Mouse (Mus musculus) monocyte, adult 2 months (primary cell): ENCODE data around the gene Shh.

ENCODE experiments used
- DNase-seq, 2 experiments: peaks; one replicate each; pipeline ENCODE4 v3.0.0; 2022; ENCODE audit warnings: low spot score in 2 of 2, low read depth in 1 of 2

The Shh gene

DNA sequence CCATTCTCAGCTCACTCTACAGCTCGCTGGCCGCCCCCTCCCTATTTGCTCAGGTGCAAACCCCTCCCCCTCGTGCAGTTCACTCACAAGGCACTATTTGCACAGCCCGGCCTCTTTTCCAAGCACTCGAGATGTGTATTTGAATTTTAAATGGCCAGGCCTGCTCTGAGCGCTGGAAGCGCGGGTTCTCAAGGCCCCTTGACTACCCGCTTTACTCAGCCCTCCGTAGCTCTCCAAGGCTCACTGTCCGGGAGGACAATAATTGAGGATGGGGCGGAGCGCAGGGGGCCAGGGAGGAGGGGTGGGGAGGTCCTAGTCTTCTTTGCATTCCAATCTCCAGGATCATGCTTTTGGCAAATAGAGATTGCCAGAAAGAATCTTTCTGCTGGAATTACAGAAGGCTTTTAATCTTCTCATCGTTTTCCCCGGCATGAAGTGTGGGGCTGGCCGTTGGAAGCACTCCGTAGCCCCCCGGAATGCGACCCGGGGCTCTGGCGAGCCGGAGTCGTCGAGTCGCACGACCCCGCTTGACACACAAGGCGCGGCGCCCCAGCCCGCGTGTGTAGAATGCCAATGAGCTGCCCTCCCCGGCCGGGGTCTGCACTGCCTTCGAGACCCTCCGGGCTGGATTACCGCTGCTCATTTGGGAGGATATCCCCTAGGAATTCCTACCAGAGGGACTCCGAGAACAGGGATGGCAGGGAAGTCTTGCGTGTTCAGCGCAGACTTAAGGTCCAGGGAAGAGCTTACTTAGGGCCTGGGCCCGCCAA is 7.4 kb downstream of the Shh start:
- DNase-seq = no peak

DNA sequence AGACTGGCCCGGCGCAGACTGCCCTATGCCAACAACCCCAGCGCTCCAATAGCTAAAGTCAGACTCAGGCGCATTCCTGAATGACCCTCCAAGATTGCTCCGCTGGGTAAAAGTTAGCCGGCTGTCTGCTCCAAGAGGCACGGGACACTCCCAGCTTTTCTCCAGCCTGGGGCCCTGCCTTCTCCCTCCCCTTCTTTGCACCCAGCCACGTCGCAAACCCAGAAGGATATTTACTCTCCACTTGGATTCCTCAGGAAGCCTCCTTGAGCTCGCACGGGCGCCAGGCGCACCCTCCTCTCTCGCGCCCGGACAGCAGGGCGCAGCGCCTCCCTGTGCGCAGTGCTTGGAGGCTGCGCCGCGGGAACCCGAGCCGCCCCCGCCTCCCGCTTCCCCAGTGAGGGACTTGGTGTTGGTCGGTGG is 8.2 kb downstream of the Shh start:
- no peak for DNase-seq

DNA sequence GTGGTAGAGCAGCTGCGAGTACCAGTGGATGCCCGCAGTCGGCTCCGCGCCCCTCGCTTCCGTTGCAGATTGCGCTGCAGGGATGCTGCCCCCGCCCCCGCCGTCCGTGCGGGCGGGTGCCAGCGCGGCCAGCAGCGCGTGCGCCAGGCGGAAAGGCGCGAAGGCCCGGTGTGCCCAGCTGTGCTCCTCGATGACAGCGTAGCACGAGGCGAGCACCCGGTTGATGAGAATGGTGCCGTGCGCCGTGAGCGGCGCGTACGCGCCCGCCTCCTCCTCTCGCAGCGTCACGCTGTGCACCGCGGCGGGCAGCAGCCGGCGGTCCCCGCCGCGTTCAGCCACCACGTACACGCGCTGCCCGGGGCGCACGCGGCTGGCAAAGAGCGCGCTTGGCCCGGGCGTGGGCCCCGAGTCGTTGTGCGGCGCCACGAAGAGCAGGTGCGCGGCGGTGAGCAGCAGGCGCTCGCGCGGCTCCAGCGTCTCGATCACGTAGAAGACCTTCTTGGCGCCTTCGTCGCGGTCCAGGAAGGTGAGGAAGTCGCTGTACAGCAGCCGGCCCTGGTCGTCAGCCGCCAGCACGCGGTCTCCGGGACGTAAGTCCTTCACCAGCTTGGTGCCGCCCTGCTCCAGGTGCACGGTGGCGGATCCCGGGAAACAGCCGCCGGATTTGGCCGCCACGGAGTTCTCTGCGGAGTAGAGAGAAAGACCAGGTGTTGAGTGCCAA is 9.0 kb downstream of the Shh start:
- DNase-seq = no peak

DNA sequence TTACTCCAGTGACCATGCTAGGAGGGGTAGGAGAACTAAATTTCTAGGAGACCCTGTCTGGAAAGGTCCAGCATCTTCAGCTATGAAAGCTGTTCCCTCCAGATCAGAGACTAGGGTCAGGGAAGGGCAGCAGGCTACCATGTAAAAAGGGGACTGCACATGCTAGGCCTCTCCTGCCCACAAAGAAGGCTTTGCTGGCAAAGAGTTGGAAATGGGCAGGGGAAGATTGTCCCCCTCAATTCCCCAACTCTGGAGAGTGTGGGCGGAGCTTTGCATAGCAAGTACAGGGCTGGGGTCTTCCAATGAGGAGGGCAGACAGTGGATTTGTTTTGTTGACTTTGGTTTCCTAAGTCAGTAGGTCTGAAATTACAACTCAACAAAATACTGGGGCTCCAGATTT is 10.7 kb downstream of the Shh start:
- no peak for DNase-seq

DNA sequence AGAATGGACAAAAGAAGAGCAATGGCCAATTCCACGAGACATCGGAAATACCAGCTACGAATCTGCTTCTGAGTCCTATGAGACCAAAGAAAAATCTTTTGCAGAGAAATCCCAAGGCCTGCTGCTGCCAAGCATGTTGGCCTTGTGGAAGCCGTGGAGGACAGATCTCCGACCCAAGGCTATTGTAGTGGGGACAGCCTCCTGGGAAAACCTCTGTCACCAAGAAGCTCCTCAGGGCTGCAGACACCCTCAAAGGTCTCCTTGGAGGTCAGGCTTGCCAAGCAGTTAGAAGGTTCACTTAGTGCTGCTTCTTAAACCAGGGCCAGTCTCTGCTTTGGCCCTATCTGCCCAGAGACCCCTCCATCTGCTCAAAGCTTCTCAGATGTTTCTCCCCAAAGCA is 11.3 kb downstream of the Shh start:
- DNase-seq = no peak

DNA sequence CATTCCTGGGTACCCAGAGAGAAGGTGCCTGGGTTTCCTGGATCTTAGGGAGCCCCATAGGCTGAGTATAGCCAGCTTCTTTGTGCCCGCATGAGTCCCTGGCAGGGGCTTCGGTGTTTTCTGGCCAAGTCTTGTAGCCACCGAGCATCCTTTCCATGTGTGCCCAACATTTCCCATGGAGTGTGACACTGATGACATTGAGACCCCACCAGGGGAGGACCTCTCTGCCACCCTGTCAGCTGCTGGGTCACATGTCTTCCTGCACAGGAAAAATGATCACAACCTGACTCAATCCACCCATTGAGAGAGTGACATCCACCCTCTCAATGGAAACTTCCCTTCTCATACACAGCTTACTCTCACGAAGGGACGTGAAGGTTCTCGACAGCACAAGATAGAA is 12.5 kb downstream of the Shh start:
- DNase-seq = no peak

DNA sequence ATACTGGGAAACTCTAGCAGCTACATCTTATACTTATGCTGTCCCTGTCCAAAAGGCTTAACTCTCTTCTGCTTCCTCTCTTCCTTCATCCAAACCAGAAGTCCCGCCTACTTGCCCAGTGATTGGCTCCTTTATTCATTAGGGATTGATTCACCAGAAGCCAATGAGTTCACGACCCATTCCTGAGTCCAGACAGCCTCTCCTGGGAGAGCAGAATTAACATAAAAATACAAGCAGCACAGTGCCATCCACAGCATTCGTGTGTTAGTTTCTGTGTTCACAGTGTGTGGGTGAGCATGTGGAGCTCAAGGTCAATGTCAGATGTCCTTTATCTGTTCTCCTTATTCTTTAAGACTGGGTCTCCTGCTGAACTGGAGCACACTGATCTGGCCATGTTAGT is 13.5 kb downstream of the Shh start:
- no peak for DNase-seq

DNA sequence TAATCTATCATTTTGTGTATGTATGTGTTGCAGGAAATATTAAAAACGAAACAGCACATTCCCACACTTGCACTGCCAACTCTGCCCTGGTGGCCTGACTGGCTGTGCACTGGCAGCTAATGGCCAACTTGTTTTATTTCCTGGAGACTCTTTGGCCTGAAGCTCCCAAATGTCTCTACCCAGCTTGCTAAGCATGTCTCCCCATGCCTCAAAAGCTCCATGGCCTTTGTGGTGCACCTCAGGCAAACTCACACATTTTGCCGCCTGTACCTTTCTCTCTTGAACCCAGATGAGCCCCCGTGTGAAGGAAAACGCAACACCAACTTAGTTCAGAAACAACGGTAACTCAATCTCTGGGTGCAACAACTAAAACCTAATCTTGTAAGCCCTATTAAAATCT is 14.0 kb downstream of the Shh start:
- no peak for DNase-seq

DNA sequence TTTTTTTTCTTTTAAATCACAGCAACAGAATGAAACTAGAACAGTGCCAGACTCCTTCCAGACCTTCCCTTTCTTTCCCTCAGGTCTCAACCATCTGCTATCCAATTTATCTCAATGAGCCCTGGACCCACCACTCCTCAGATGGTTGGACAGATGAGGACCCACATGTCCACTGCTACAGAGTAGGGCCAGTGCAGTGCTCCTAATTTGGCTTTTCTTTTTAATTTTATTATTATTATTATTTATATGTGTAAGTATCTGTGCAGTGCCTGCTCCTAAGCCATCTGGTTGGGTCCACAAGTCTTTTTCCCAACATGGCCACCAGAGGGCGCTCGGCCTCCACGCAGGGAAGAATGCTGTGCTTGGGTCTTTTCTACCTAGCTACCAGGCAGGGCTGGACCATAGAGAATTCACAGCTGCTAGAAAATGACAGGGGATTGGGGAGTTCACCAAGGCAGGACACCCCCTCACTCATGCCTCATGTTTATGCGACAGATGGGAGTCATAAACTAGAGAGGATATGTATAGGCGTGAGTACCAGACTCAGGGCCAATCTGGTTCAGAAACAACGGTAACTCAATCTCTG is 15.9 kb downstream of the Shh start:
- DNase-seq = peak in 1 of 2 experiments; percentile 47

DNA sequence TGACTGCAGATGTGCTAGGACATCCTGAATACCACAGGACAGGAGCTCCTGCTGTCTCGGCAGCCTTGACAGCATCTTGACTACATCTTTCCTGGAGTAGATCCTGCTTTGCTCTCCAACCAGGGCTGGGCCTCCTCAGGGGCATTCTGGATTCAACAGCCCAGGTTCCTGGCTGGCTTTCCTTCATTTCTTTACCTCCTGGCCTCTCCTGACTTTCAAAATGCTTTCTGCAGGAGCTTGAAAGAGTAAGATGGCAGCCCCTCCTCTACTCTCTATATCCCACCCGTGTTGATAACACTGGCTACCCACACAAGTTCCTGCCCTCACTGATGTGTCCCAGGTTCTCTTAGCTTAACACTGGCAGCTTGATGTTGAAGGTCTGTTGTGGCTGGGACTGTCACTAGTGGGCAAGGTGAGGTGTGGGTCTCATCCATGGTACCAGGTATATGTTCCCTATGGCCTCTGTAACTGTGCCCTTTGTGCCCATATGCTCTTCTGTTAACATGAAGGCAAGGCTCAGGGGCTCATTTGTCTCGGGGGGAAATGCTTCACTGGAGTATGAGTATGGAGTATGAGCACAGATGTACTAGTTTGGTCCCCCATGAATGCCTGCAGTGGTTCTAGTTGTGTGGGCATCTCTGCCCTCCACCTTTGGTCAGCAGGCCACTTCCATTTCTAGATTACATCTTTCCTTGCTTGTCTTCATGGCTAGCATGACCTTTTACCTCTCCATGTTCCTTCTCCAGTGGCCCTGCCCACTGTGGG is 16.7 kb downstream of the Shh start:
- no peak for DNase-seq

DNA sequence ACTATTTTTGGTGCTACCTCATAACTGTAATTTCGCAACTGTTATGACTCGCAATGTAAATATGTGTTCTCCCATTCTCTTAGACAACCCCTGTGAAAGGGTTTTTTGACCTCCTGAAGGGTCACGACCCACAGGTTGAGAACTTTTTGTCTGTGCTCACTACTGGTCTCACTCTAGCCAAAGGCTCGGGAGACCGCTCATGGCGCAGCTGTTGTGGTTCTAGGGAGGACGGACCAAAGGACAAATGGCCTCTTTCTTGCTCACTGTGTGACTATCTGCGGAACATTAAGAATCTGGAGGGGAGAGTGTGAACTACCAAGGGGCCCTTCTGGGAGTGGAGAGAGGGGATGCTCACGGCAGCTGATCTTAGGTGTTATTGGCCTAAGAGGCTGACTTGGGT is 41.1 kb downstream of the Shh start:
- DNase-seq = no peak

DNA sequence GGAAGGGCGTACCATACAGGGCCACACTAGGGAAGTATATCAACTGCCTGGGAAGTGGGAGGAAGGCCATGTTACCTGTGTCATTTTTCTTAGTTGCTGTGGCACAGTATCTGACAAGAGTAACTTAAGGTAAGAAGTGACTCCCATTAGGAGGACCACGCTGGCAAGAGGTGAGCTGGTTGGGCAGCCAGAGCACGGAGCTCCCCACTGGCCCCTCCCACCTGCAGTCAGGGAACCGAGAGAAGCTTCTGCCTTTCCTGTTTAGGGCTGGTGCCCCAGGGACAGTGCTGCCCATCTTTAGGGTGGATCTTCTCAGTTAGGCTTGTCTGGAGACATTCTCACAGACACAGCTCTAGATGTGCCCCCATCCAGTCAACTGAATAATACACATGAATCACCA is 43.3 kb downstream of the Shh start:
- DNase-seq = no peak

DNA sequence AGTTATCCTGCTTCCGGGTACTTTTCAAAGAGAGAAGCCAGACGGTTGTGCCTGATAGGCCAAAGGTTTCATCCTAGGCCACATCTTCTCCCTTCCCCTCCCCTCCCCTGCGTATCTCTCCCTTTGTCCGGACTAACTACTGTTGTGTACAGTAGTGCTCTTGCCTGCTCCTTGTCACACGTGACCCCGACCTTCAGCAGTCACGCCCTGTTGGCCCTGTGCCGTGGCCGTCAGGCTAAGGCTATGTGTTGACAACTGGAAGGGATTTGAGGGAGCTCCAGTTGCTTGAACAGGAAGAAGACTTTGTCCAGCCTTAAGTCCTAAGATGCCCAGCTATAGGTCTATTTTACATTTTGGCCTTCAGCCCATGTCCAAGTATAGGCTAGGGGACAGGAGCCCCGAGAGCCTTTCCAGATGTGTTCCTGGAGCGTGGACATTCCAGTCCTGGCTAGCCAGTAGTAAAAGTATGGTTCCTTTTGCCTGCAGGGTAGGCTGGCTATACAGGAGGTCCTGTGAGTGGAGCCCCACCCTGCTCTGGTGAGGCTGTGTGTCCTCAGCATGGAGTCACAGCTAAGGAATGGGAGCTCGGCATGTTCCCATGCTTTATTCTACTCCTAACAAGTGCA is 47.3 kb downstream of the Shh start:
- no peak for DNase-seq

DNA sequence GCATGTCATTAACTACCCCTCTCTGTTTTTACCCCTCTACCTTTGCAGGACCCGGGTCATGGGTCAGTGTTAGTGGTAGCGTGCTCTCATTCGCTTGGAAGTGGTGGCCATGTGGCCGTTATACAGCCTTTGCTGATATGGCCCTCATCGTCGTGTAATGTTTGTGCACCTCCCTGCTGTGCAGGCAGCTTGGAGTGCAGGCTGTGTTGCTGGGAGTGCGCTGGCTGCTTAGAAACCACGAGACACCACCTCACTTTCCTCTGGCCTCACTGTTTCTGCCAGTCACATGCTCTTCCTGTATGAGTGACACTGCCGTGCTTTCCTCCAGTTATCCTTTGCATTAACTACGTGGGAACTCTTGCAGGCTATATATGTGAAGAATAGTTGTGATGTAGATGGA is 48.3 kb downstream of the Shh start:
- DNase-seq = no peak

DNA sequence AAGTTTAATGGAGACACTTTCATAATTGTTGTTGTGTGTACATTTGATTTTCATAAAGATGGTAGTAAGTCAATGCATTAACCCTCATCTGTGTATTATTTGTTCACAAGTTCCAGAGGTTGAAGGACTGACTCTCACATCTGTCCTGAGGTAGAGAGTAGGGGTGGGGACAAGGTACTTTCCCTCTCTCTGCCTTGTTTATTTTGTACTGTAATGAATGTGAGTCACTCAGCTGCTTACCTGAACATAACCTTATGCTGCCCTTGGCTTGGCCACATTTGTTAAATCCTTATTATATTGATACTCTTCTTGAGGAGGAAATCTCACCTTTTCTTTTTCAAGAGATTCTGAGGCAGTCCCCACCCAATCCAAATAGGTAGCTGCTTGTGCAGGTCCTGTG is 51.0 kb downstream of the Shh start:
- no peak for DNase-seq

DNA sequence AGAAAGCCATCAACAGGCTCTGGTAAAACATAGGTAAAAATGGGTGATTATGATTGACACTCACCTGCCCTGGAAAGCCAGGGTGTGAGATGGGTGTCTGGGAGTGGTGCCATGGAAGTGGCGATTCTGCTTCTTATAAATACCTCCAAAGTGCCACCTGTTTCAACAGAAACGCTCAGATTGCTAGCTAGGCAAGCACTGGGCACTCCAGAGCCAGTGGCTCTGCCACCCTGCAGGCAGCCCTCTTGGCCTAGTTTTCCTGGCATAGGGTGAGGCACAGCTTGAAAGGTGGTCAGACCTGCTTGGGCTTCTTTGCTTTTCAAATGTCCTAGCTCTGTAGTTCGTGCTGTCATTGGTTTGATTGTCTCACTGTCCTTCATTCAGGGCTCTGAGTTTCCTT is 53.0 kb downstream of the Shh start:
- no peak for DNase-seq

DNA sequence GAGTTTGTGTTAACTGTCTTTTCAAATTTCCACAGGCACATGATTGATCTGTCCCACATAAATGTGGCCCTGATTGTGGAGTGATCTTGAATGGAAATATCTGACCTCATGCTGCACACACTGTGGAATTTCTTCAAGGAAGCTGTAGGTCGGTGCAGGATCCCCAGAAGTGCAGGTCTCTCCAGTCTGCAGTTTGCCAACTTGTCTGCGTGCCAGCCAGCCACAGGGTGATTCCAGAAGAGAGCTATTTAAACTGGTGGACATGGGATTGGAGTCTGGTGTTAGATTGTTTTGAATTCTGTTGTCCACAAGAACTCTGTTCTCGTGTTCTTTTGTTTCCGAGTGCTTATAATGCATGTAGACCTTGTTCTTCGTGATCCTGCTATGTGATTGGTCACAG is 53.5 kb downstream of the Shh start:
- DNase-seq = no peak

DNA sequence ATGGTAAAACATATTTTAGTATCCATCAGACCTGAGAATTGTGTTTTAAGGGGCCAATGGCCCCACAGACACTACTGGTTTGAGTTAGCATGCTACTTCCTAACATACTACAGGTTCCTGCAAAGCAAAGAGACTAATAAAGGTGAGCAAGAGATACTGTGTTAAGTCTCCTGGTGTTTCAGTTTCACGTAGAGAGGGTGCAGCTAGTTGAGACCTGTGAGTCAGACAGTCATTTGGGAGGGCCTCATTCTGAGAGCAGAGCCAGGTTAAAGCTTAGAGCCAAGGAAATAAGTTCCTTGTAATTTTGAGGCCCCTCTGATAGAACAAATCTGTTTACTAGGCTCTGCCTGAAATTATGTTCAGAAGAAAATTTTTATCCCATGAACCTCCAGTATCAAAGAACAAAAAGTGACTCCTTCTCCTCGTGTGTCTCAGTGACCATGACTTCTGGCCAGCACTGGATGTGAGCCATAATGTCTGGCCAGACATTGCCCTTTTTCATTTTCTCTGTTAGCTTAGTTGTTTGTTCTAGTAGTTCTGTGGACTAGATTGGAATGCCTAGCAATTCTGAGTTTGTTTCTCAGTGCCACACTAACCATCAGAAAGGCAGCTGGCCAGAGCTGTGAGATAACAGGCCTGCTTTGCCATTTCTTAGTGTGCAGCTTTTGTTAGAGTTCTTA is 54.9 kb downstream of the Shh start:
- no peak for DNase-seq
